Mouse (Mus musculus) spleen, adult 2 months (tissue): ENCODE measurements around the gene Sorcs1.

Experiments
- CTCF ChIP-seq: fragments of 200-500 bp; IDR thresholded peaks from 2 replicates; pipeline ENCODE4 v1.5.1; 2011; ENCODE audit warnings: mild to moderate bottlenecking, inconsistent platforms; ENCODE audit not compliant: insufficient read depth, insufficient read length, insufficient replicate concordance; ENCODE audit errors: extremely low read depth
- POLR2A ChIP-seq: fragments of 200-500 bp; IDR thresholded peaks from 2 replicates; pipeline ENCODE4 v1.6.1; 2011; ENCODE audit warnings: low read depth, low read length, inconsistent platforms

DNA sequence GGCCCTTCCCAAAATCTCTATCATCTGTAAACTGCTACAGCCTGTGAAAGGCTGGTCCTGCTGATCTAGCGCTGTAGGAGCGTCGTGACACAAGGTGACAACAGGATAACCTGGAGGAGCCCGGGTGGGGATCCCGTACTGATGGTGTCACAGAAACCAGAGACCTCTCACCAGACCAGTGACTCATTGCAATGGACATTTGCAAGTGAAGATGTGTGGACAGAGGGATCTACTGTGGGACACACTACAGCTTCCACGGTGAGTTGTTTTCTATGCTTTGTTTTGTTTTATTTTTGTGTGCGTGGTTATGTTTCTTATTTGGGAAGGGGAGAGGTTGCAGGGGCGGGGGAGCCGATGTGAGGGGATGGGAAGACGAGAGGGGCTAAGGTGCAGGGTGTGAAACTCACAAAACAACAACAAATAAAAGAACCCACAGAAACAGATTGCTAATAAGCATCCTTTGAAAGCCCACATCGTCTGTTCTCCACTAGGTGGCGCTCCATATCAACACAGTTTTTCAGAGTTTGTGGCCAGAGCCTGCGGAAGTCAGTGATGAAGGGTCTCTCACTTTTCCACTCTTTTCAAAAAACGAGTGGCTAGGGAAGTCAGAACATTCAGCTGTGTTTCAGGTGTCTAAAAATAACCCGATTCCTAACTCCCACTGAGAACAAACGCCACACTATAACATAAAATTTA is 419.6 kb downstream of the Sorcs1 start:
- peak; percentile 3; the same call in 1 of the 2 replicates for TF ChIP-seq CTCF
- no peak for TF ChIP-seq POLR2A
